Mouse (Mus musculus) kidney, adult 2 months (tissue): ENCODE measurements around the gene Tmem132a.

ENCODE experiments used
- CTCF ChIP-seq: fragments of 200-500 bp; conservative IDR thresholded peaks from 2 replicates; pipeline ENCODE4 v1.5.1; 2011; ENCODE audit warnings: low read depth, mild to moderate bottlenecking, control low read depth, low read length, moderate library complexity, mixed read lengths; ENCODE audit not compliant: insufficient read depth, insufficient read length
- POLR2A ChIP-seq: fragments of 200-500 bp; IDR thresholded peaks from one replicate; pipeline ENCODE4 v1.6.1; 2011; ENCODE audit warnings: low read depth, low read length, control low read depth

DNA sequence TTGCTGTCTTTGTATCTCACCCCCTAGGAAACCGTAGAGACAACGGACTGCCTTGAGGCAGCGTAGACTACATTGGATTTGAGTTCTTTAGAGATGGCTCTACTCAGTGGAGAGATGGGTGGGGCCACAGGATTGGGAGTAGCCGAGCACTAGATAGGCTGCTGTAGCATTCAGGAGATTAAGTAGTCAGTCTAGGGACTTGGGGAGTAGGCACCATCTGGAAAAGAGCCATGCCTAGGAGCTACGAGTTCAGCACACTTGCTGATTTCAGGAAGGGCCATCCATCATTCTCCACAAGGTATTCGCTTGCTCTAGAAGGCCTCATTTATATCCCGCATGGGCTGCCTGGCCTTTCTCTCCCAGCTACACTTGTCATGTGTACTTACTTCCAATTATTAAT lies 23.6 kb downstream of the Tmem132a start:
- TF ChIP-seq CTCF (no peak), POLR2A (no peak)
